Comparison of ENCODE assay signal across 10 mouse cellular contexts in the genomic region with DNA sequence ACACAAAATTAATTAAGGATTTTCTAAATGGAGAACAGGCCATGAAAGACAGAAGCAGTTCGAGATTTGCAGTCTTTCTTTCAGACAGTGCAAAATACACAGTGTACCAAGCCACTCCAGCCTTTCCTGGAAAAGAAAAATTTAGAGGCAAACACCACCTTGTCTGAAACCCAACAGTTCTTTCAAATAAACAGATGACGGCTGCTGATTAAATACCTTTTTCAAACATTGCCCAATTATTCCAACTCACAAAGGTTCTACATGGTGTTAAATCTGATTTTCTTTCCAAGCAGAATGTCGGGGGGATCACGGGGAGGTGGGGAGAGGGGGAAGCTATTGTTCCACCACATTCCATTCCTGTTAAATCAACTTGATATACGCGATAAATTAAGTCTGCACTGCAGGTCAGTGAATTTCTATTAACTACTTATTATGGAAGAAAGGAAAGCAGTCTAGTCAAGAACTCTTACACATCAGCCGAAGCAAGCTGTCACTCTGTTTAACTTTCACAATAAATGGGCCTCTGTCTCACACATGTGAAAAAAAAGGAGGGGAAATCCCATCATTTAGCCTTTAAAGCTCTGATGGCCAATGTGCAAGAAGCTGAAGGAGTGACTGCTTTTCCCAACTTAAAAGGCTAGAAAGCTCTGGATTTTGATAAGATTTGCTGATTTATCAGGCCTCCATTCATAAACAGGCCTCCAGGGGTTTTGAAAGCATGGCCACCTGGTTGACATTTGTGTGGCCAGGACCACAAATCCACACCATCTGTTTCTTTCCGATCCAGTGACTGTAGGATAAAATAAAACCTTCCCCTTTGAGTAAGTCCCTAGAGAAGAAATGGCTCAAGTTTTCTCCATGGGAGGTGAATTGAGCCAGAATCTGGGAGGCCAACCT.
DNase-seq lines count a peak whose midpoint lies in the region; ATAC-seq and TF ChIP-seq lines count a peak whose summit lies in the region.
"Had no signal": no experiment of that assay in that cellular context is flagged by ENCODE, and none has a peak within 500 bp of the region (broad histone marks: within the 10 kb centered on the region; RNA-seq: fewer than 3 reads in every experiment).

No protein-coding gene starts in this region.

- peak; percentile 31; the same call in 1 of the 2 replicates for ATAC-seq in lung, embryonic 15.5 days (ENCODE audit: borderline replicate concordance, extremely low read depth, low FRiP score, low TSS enrichment)
- ATAC-seq in forebrain, embryonic 15.5 days (replicated peaks) = peak; percentile 85
- no peak for ATAC-seq in stomach, postnatal 0 days (ENCODE audit: low FRiP score, low TSS enrichment)

- no peaks in the 10 kb centered on the region for H3K27me3 ChIP-seq in lung, embryonic 15.5 days
- H3K27me3 ChIP-seq in forebrain, embryonic 15.5 days = 0 out of 2 replicates have a peak, but pooled peaks cover 4% of the 10 kb centered on the region
- peaks cover 11% of the 10 kb centered on the region; the same call in 1 of the 2 replicates for H3K27me3 ChIP-seq in midbrain, embryonic 10.5 days (ENCODE audit: low read depth, poor library complexity, severe bottlenecking)
- H3K27me3 ChIP-seq in stomach, postnatal 0 days (ENCODE audit: control insufficient read depth, insufficient read depth, low read length) = no peaks in the 10 kb centered on the region
- H3K27me3 ChIP-seq: heart, embryonic 13.5 days had no signal

- H3K36me3 ChIP-seq in lung, embryonic 15.5 days = no peaks in the 10 kb centered on the region
- no peaks in the 10 kb centered on the region for H3K36me3 ChIP-seq in forebrain, embryonic 15.5 days
- H3K36me3 ChIP-seq in midbrain, embryonic 10.5 days = no peaks in the 10 kb centered on the region
- H3K36me3 ChIP-seq in stomach, postnatal 0 days (ENCODE audit: control insufficient read depth, insufficient read depth, low read length) = no peaks in the 10 kb centered on the region
- H3K36me3 ChIP-seq: heart, embryonic 13.5 days had no signal

- TF ChIP-seq CTCF in stomach, postnatal 0 days (IDR thresholded peaks at IDR 0.05; ENCODE audit: low read depth) = no peak

- peak overlapping the region; percentile 37; the same call in 1 of the 2 replicates for H3K27ac ChIP-seq in lung, embryonic 15.5 days
- peak overlapping the region; percentile 71 for H3K27ac ChIP-seq in forebrain, embryonic 15.5 days (replicated peaks)
- peak overlapping the region; percentile 86 for H3K27ac ChIP-seq in midbrain, embryonic 10.5 days (replicated peaks)
- no peak overlapping the region for H3K27ac ChIP-seq in stomach, postnatal 0 days (replicated peaks)
- H3K27ac ChIP-seq: heart, embryonic 13.5 days had no signal

- TF ChIP-seq EP300 in stomach, postnatal 0 days (optimal IDR thresholded peaks at IDR 0.05) = no peak

- intact Hi-C loops in gastrocnemius, postnatal 36 days (cut with DNase I) = no loop called here

- WGBS in lung, embryonic 15.5 days = 12% methylated on average over 8 of the region's 8 CpGs
- WGBS in forebrain, embryonic 15.5 days = 4% methylated on average over 8 of the region's 8 CpGs
- 8% methylated on average over 8 of the region's 8 CpGs for WGBS in midbrain, embryonic 10.5 days
- 10% methylated on average over 8 of the region's 8 CpGs for WGBS in stomach, postnatal 0 days

- H3K9ac ChIP-seq in lung, embryonic 15.5 days = no peak overlapping the region
- H3K9ac ChIP-seq in forebrain, embryonic 15.5 days (replicated peaks) = no peak overlapping the region
- no peak overlapping the region for H3K9ac ChIP-seq in stomach, postnatal 0 days (ENCODE audit: low read length)
- H3K9ac ChIP-seq: heart, embryonic 13.5 days had no signal

- no peak for DNase-seq in lung, postnatal 4 days
- peak; percentile 53 for DNase-seq in midbrain, embryonic 10.5 days (ENCODE audit: low spot score)
- DNase-seq in stomach, postnatal 0 days (ENCODE audit: low spot score) = no peak
- no peak for DNase-seq in urinary bladder, adult 18-20 months (ENCODE audit: low spot score in 2 of 2)
- DNase-seq in kidney, postnatal 10 days = no peak
- no peak for DNase-seq in gastrocnemius, postnatal 36 days

- no peaks in the 10 kb centered on the region for H3K9me3 ChIP-seq in lung, embryonic 15.5 days
- no peaks in the 10 kb centered on the region for H3K9me3 ChIP-seq in forebrain, embryonic 15.5 days
- H3K9me3 ChIP-seq in midbrain, embryonic 10.5 days (replicated peaks) = no peaks in the 10 kb centered on the region
- no peaks in the 10 kb centered on the region for H3K9me3 ChIP-seq in stomach, postnatal 0 days (ENCODE audit: control insufficient read depth, low read length)
- H3K9me3 ChIP-seq: heart, embryonic 13.5 days had no signal

- peak overlapping the region; percentile 8; the same call in 1 of the 2 replicates for H3K4me2 ChIP-seq in lung, embryonic 15.5 days
- H3K4me2 ChIP-seq in forebrain, embryonic 15.5 days (replicated peaks) = peak overlapping the region; percentile 40
- H3K4me2 ChIP-seq in stomach, postnatal 0 days (replicated peaks; ENCODE audit: low read depth) = peak overlapping the region; percentile 21
- H3K4me2 ChIP-seq: heart, embryonic 13.5 days had no signal

- H3K4me1 ChIP-seq in lung, embryonic 15.5 days = peaks cover 3% of the 10 kb centered on the region; the same call in 1 of the 2 replicates
- H3K4me1 ChIP-seq in forebrain, embryonic 15.5 days = peaks cover 33% of the 10 kb centered on the region
- peaks cover 44% of the 10 kb centered on the region for H3K4me1 ChIP-seq in midbrain, embryonic 10.5 days
- H3K4me1 ChIP-seq in stomach, postnatal 0 days (replicated peaks; ENCODE audit: control insufficient read depth, insufficient read depth) = no peaks in the 10 kb centered on the region
- H3K4me1 ChIP-seq: heart, embryonic 13.5 days had no signal

- no peak overlapping the region for H3K4me3 ChIP-seq in lung, embryonic 15.5 days
- no peak overlapping the region for H3K4me3 ChIP-seq in forebrain, embryonic 15.5 days
- H3K4me3 ChIP-seq in midbrain, embryonic 10.5 days = peak overlapping the region; percentile 35
- no peak overlapping the region for H3K4me3 ChIP-seq in stomach, postnatal 0 days (ENCODE audit: low read depth, low read length)
- H3K4me3 ChIP-seq: erythroblast, embryonic 14.5 days; heart, embryonic 13.5 days had no signal
